ENCODE assay signal across 8 mouse cellular contexts in genomic region chr9:47280146-47280545, GRCm38 (mm10).
DNase-seq lines count a peak whose midpoint lies in the region; ATAC-seq and TF ChIP-seq lines count a peak whose summit lies in the region.

No protein-coding gene starts in this region.

- H3K9me3 ChIP-seq in intestine, embryonic 14.5 days (ENCODE audit: control insufficient read depth, low read length), result no peaks in the 10 kb centered on the region
- no peaks in the 10 kb centered on the region for H3K9me3 ChIP-seq in intestine, postnatal 0 days (ENCODE audit: control insufficient read depth)
- H3K9me3 ChIP-seq in midbrain, embryonic 12.5 days, result no peaks in the 10 kb centered on the region

- peak; percentile 62 for DNase-seq in intestine, embryonic 14.5 days (ENCODE audit: low spot score)
- peak; percentile 57 for DNase-seq in embryo, embryonic 11.5 days (ENCODE audit: low read depth, low spot score)
- DNase-seq in heart, postnatal 14 days, result peak; percentile 61 to 74
- DNase-seq in adrenal gland, adult 18-20 months (ENCODE audit: low spot score in 2 of 2), result no peak
- no peak for DNase-seq in right cerebral cortex, postnatal 4 days

- no peak overlapping the region for H3K4me2 ChIP-seq in intestine, embryonic 14.5 days (ENCODE audit: low read length)
- H3K4me2 ChIP-seq in intestine, postnatal 0 days (replicated peaks; ENCODE audit: low read depth), result no peak overlapping the region
- H3K4me2 ChIP-seq in midbrain, embryonic 12.5 days (replicated peaks), result no peak overlapping the region

- no peaks in the 10 kb centered on the region for H3K36me3 ChIP-seq in intestine, embryonic 14.5 days (ENCODE audit: control insufficient read depth, insufficient read depth, low read length)
- no peaks in the 10 kb centered on the region for H3K36me3 ChIP-seq in intestine, postnatal 0 days (ENCODE audit: control insufficient read depth, insufficient read depth)
- H3K36me3 ChIP-seq in midbrain, embryonic 12.5 days, result no peaks in the 10 kb centered on the region

- no peak overlapping the region for H3K9ac ChIP-seq in intestine, embryonic 14.5 days (ENCODE audit: low read length)
- H3K9ac ChIP-seq in intestine, postnatal 0 days (ENCODE audit: low read depth, low read length), result no peak overlapping the region
- no peak overlapping the region for H3K9ac ChIP-seq in midbrain, embryonic 12.5 days (replicated peaks)

- no peak overlapping the region for H3K4me3 ChIP-seq in intestine, embryonic 14.5 days (ENCODE audit: low read depth, low read length)
- H3K4me3 ChIP-seq in intestine, postnatal 0 days (ENCODE audit: low read depth, low read length), result no peak overlapping the region
- H3K4me3 ChIP-seq in midbrain, embryonic 12.5 days, result no peak overlapping the region

- whole genome bisulfite sequencing in intestine, embryonic 14.5 days, result 49% methylated on average over 7 of the region's 7 CpGs
- WGBS in intestine, postnatal 0 days, result 56% methylated on average over 7 of the region's 7 CpGs
- WGBS in midbrain, embryonic 12.5 days, result 27% methylated on average over 7 of the region's 7 CpGs

- H3K27ac ChIP-seq in intestine, embryonic 14.5 days (ENCODE audit: low read depth), result peak overlapping the region; percentile 0; the same call in 1 of the 2 replicates
- no peak overlapping the region for H3K27ac ChIP-seq in intestine, postnatal 0 days (ENCODE audit: low read depth, low read length)
- H3K27ac ChIP-seq in midbrain, embryonic 12.5 days (replicated peaks), result peak overlapping the region; percentile 76

- peaks cover 19% of the 10 kb centered on the region for H3K4me1 ChIP-seq in intestine, embryonic 14.5 days (replicated peaks; ENCODE audit: control insufficient read depth, insufficient read depth, low read length)
- H3K4me1 ChIP-seq in intestine, postnatal 0 days (replicated peaks; ENCODE audit: control insufficient read depth, insufficient read depth, low read length), result no peaks in the 10 kb centered on the region
- H3K4me1 ChIP-seq in midbrain, embryonic 12.5 days, result peaks cover 38% of the 10 kb centered on the region

- no peak for TF ChIP-seq CTCF in intestine, postnatal 0 days (IDR thresholded peaks at IDR 0.05; ENCODE audit: low read depth)

- intact Hi-C loops in heart, postnatal 14 days (cut with DNase I), result no loop called here

- no peaks in the 10 kb centered on the region for H3K27me3 ChIP-seq in intestine, embryonic 14.5 days (replicated peaks; ENCODE audit: control insufficient read depth, insufficient read depth, low read length)
- no peaks in the 10 kb centered on the region for H3K27me3 ChIP-seq in intestine, postnatal 0 days (replicated peaks; ENCODE audit: control insufficient read depth, insufficient read depth, low read length)
- 0 out of 2 replicates have a peak, but pooled peaks cover 3% of the 10 kb centered on the region for H3K27me3 ChIP-seq in midbrain, embryonic 12.5 days

- ATAC-seq in intestine, embryonic 14.5 days (replicated peaks; ENCODE audit: low FRiP score, low TSS enrichment, low read depth), result no peak
- no peak for ATAC-seq in intestine, postnatal 0 days
- ATAC-seq in midbrain, embryonic 12.5 days (ENCODE audit: low FRiP score, low read depth), result 0 out of 2 replicates have a peak, but pooled peaks have one; percentile 49
- no peak for ATAC-seq in megakaryocyte progenitor cell, adult 5-6 weeks (replicated peaks; ENCODE audit: poor library complexity)

Comparison
In these comparisons a context has a peak if more than half of its experiments do, and no peak if none do; other contexts are left out.
1. DNase-seq: peak in intestine, embryonic 14.5 days (single experiment), embryo, embryonic 11.5 days (single experiment) and heart, postnatal 14 days (2 of 2); none in adrenal gland, adult 18-20 months (0 of 2) and right cerebral cortex, postnatal 4 days (single experiment).